Mouse (Mus musculus): ENCODE results near the gene Ssu2.

The Ssu2 gene

GRCm38 (mm10) chr6:112350452-112350851 lies 37.4 kb downstream of the Ssu2 start:
- no peak for DNase-seq (ENCODE audit: low spot score in 2 of 2)

DNA sequence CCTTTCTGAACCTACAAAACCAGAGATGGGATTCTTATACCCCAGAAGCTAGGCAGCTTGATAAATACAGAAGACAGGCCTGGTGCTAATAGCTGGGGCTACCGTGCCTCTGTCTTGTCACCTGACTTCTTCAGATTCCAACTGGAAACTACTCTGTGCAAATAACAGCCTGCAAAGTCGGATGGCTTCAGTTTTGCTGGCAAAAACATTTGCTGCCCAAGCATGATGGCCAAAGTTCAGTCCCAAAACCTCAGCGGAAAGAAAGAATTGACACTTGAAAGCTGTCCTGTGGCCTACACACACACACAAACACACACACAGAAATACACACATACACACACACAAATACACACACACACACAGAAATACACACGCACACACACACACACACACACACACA lies 48.8 kb downstream of the Ssu2 start:
- no peak for DNase-seq (ENCODE audit: low spot score in 2 of 2)

GRCm38 (mm10) chr6:112337667-112338066 lies 50.2 kb downstream of the Ssu2 start:
- no peak for DNase-seq (ENCODE audit: low spot score in 2 of 2)

GRCm38 (mm10) chr6:112333930-112334329 lies 53.9 kb downstream of the Ssu2 start:
- DNase-seq (ENCODE audit: low spot score in 2 of 2), result no peak

- DNase-seq (ENCODE audit: low spot score in 2 of 2), result no peak
Observed at GRCm38 (mm10) chr6:112331223-112331598, 56.6 kb downstream of the Ssu2 start.

GRCm38 (mm10) chr6:112330520-112331222 lies 57.2 kb downstream of the Ssu2 start:
- DNase-seq (ENCODE audit: low spot score in 2 of 2), result no peak

- peak; percentile 67 to 72 for DNase-seq (ENCODE audit: low spot score in 2 of 2)
Observed at GRCm38 (mm10) chr6:112327793-112328192, 60.0 kb downstream of the Ssu2 start.

DNA sequence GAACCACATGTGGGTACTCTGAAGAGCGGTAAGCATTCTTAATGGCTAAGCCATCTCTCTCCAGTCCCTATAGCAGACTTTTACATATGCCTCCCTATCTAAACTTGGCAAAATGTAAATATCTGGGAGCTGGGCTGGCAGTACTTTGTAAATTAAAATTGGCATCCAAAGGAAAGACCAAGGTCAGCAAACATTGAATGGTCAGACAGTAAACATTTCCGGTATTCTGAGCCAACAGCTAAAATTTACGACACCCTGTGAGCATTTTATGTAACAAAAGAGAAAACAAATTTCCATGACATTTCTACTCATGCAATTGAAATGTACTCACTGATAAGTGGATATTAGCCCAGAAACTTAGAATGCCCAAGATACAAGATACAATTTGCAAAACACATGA lies 62.6 kb downstream of the Ssu2 start:
- no peak for DNase-seq (ENCODE audit: low spot score in 2 of 2)

- DNase-seq (ENCODE audit: low spot score in 2 of 2), result no peak
Observed at GRCm38 (mm10) chr6:112322916-112323315, 64.9 kb downstream of the Ssu2 start.

- peak; percentile 19 to 21 for DNase-seq (ENCODE audit: low spot score in 2 of 2)
Observed at GRCm38 (mm10) chr6:112320679-112321078, 67.1 kb downstream of the Ssu2 start.

- DNase-seq (ENCODE audit: low spot score in 2 of 2), result no peak
Observed at GRCm38 (mm10) chr6:112319449-112319848, 68.4 kb downstream of the Ssu2 start.

DNA sequence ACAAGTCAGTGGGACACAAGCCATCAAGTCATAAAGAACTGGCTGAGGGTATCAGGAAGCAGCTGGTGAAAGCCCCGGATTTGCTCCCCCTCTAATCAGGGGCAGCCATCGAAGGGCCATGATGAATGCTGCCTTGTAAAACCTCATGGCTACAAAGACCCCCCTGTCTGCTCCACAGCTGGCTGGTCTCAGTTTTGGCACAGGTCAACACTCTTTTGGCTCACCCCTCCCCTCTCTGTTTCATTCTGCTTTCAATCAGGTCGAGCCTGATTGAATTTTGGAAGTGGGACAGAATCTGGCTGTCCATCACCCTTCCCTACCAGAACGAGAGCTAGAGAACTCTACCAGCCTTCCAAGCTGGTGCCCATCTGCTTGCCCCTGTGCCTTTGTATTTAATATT lies 76.4 kb downstream of the Ssu2 start:
- no peak for DNase-seq (ENCODE audit: low spot score in 2 of 2)

GRCm38 (mm10) chr6:112309330-112309938 lies 78.4 kb downstream of the Ssu2 start:
- no peak for DNase-seq (ENCODE audit: low spot score in 2 of 2)

Data from heart, adult 9 months (tissue).